Mouse (Mus musculus): ENCODE measurements around the gene Klc1. TPM values are rescaled to one million over a fixed set of nuclear protein-coding genes. Genes with fewer than 3 reads are reported as not detected.

The Klc1 gene
- polyA plus RNA-seq, 1 experiment from 2014 or later, result 137 TPM

GRCm38 (mm10) chr12:111766313-111767236 is 7.9 kb downstream of the Klc1 start:
- Histone ChIP-seq H3K27ac (peak overlapping the region; percentile 67), H3K4me1 (peaks cover 58% of the 10 kb centered on the region), H3K27me3 (ENCODE audit: poor library complexity, severe bottlenecking) (no peaks in the 10 kb centered on the region), H3K36me3 (replicated peaks) (peaks cover 56% of the 10 kb centered on the region), H3K9me3 (no peaks in the 10 kb centered on the region), H3K4me3 (peak overlapping the region; percentile 34)
- peak; percentile 61 for DNase-seq (ENCODE audit: extremely low spot score, low spot score)
- WGBS, result 33% methylated on average over 16 of the region's 16 CpGs

GRCm38 (mm10) chr12:111768322-111768928 is 9.8 kb downstream of the Klc1 start:
- WGBS, result 95% methylated on average over 10 of the region's 10 CpGs
- Histone ChIP-seq H3K4me1 (peaks cover 51% of the 10 kb centered on the region), H3K27me3 (ENCODE audit: poor library complexity, severe bottlenecking) (no peaks in the 10 kb centered on the region), H3K36me3 (replicated peaks) (peaks cover 57% of the 10 kb centered on the region), H3K4me3 (no peak overlapping the region), H3K27ac (no peak overlapping the region), H3K9me3 (no peaks in the 10 kb centered on the region)
- no peak for DNase-seq (ENCODE audit: extremely low spot score, low spot score)

GRCm38 (mm10) chr12:111769306-111769705 is 10.7 kb downstream of the Klc1 start:
- no peak overlapping the region for H3K27ac ChIP-seq
- 45% methylated on average over 10 of the region's 10 CpGs for WGBS
- H3K9me3 ChIP-seq, result no peaks in the 10 kb centered on the region
- peaks cover 47% of the 10 kb centered on the region for H3K4me1 ChIP-seq
- DNase-seq (ENCODE audit: extremely low spot score, low spot score), result no peak
- H3K4me3 ChIP-seq, result no peak overlapping the region
- no peaks in the 10 kb centered on the region for H3K27me3 ChIP-seq (ENCODE audit: poor library complexity, severe bottlenecking)
- peaks cover 58% of the 10 kb centered on the region for H3K36me3 ChIP-seq (replicated peaks)

- no peak overlapping the region for H3K27ac ChIP-seq
- no peak for DNase-seq (ENCODE audit: extremely low spot score, low spot score)
These were observed 11.3 kb downstream of the Klc1 start for GRCm38 (mm10) chr12:111769816-111770577.

GRCm38 (mm10) chr12:111770651-111771050 is 12.0 kb downstream of the Klc1 start:
- WGBS, result 92% methylated on average over 10 of the region's 10 CpGs
- H3K27me3 ChIP-seq (ENCODE audit: poor library complexity, severe bottlenecking), result no peaks in the 10 kb centered on the region
- H3K4me1 ChIP-seq, result peaks cover 36% of the 10 kb centered on the region
- H3K27ac ChIP-seq, result no peak overlapping the region
- DNase-seq (ENCODE audit: extremely low spot score, low spot score), result no peak
- no peak overlapping the region for H3K4me3 ChIP-seq
- H3K36me3 ChIP-seq (replicated peaks), result peaks cover 71% of the 10 kb centered on the region
- no peaks in the 10 kb centered on the region for H3K9me3 ChIP-seq

More at GRCm38 (mm10) chr12:111769816-111770577, 11.3 kb downstream of the Klc1 start:
- no peaks in the 10 kb centered on the region for H3K9me3 ChIP-seq
- H3K4me1 ChIP-seq, result peaks cover 43% of the 10 kb centered on the region
- H3K4me3 ChIP-seq, result no peak overlapping the region
- H3K36me3 ChIP-seq (replicated peaks), result peaks cover 64% of the 10 kb centered on the region
- WGBS, result 82% methylated on average over 8 of the region's 9 CpGs
- no peaks in the 10 kb centered on the region for H3K27me3 ChIP-seq (ENCODE audit: poor library complexity, severe bottlenecking)

- Histone ChIP-seq H3K4me1 (peaks cover 12% of the 10 kb centered on the region), H3K27ac (no peak overlapping the region), H3K27me3 (ENCODE audit: poor library complexity, severe bottlenecking) (no peaks in the 10 kb centered on the region), H3K9me3 (no peaks in the 10 kb centered on the region; the same call in 1 of the 2 replicates), H3K36me3 (replicated peaks) (peaks cover 89% of the 10 kb centered on the region), H3K4me3 (no peak overlapping the region)
- no peak for DNase-seq (ENCODE audit: extremely low spot score, low spot score)
- WGBS, result 92% methylated on average over 16 of the region's 16 CpGs
These were observed 15.5 kb downstream of the Klc1 start for GRCm38 (mm10) chr12:111774156-111774555.

GRCm38 (mm10) chr12:111774845-111775244 is 16.2 kb downstream of the Klc1 start:
- Histone ChIP-seq H3K9me3 (no peaks in the 10 kb centered on the region; the same call in 1 of the 2 replicates), H3K4me3 (no peak overlapping the region), H3K36me3 (replicated peaks) (peaks cover 90% of the 10 kb centered on the region), H3K27ac (no peak overlapping the region), H3K4me1 (peaks cover 5% of the 10 kb centered on the region), H3K27me3 (ENCODE audit: poor library complexity, severe bottlenecking) (no peaks in the 10 kb centered on the region)
- DNase-seq (ENCODE audit: extremely low spot score, low spot score), result no peak
- WGBS, result 87% methylated on average over 15 of the region's 15 CpGs

GRCm38 (mm10) chr12:111777919-111778318 is 19.3 kb downstream of the Klc1 start:
- peaks cover 99% of the 10 kb centered on the region for H3K36me3 ChIP-seq (replicated peaks)
- WGBS, result 95% methylated on average over 13 of the region's 13 CpGs
- no peaks in the 10 kb centered on the region; the same call in 1 of the 2 replicates for H3K9me3 ChIP-seq
- no peak overlapping the region for H3K4me3 ChIP-seq
- no peaks in the 10 kb centered on the region for H3K27me3 ChIP-seq (ENCODE audit: poor library complexity, severe bottlenecking)
- no peaks in the 10 kb centered on the region for H3K4me1 ChIP-seq
- no peak overlapping the region for H3K27ac ChIP-seq
- no peak for DNase-seq (ENCODE audit: extremely low spot score, low spot score)

GRCm38 (mm10) chr12:111779544-111779943 is 20.9 kb downstream of the Klc1 start:
- no peak for DNase-seq (ENCODE audit: extremely low spot score, low spot score)
- Histone ChIP-seq H3K27ac (no peak overlapping the region), H3K9me3 (no peaks in the 10 kb centered on the region; the same call in 1 of the 2 replicates), H3K27me3 (ENCODE audit: poor library complexity, severe bottlenecking) (no peaks in the 10 kb centered on the region), H3K4me1 (no peaks in the 10 kb centered on the region), H3K4me3 (no peak overlapping the region), H3K36me3 (replicated peaks) (peaks cover 99% of the 10 kb centered on the region)
- 98% methylated on average over 1 of the region's 1 CpGs for WGBS

- Histone ChIP-seq H3K36me3 (replicated peaks) (peaks cover 100% of the 10 kb centered on the region), H3K27me3 (ENCODE audit: poor library complexity, severe bottlenecking) (no peaks in the 10 kb centered on the region), H3K27ac (no peak overlapping the region), H3K9me3 (no peaks in the 10 kb centered on the region), H3K4me1 (no peaks in the 10 kb centered on the region), H3K4me3 (no peak overlapping the region)
- no peak for DNase-seq (ENCODE audit: extremely low spot score, low spot score)
- 73% methylated on average over 15 of the region's 15 CpGs for WGBS
These were observed 26.5 kb downstream of the Klc1 start for GRCm38 (mm10) chr12:111785174-111785573.

GRCm38 (mm10) chr12:111787015-111787414 is 28.4 kb downstream of the Klc1 start:
- no peak for DNase-seq (ENCODE audit: extremely low spot score, low spot score)
- 92% methylated on average over 6 of the region's 6 CpGs for WGBS
- Histone ChIP-seq H3K27ac (no peak overlapping the region), H3K4me3 (no peak overlapping the region), H3K36me3 (replicated peaks) (peaks cover 100% of the 10 kb centered on the region), H3K4me1 (no peaks in the 10 kb centered on the region), H3K27me3 (ENCODE audit: poor library complexity, severe bottlenecking) (no peaks in the 10 kb centered on the region), H3K9me3 (no peaks in the 10 kb centered on the region)

- Histone ChIP-seq H3K27ac (no peak overlapping the region), H3K36me3 (replicated peaks) (peaks cover 100% of the 10 kb centered on the region), H3K27me3 (ENCODE audit: poor library complexity, severe bottlenecking) (no peaks in the 10 kb centered on the region), H3K4me1 (no peaks in the 10 kb centered on the region), H3K4me3 (no peak overlapping the region), H3K9me3 (no peaks in the 10 kb centered on the region)
- no peak for DNase-seq (ENCODE audit: extremely low spot score, low spot score)
- WGBS, result 96% methylated on average over 5 of the region's 5 CpGs
These were observed 31.4 kb downstream of the Klc1 start for GRCm38 (mm10) chr12:111790090-111790489.

Measured in forebrain, embryonic 10.5 days (tissue).